Mouse (Mus musculus): Measurements from ENCODE around the gene Chrm1. TPM values are rescaled to one million over a fixed set of nuclear protein-coding genes. Genes with fewer than 3 reads are reported as not detected.

Gene Chrm1
- polyA plus RNA-seq, 1 experiment: not detected

- Histone ChIP-seq H3K79me2 (ENCODE audit: control insufficient read depth, insufficient read depth) (no peaks in the 10 kb centered on the region), H3K4me3 (no peak overlapping the region), H3K36me3 (ENCODE audit: control insufficient read depth, insufficient read depth) (no peaks in the 10 kb centered on the region), H3ac (ENCODE audit: control insufficient read depth, insufficient read length) (no peak overlapping the region), H3K4me2 (ENCODE audit: low read depth) (no peak overlapping the region), H3K27me3 (ENCODE audit: control insufficient read depth, insufficient read depth, insufficient read length) (peaks cover 48% of the 10 kb centered on the region)
- TF ChIP-seq MAX (IDR thresholded peaks at IDR 0.05; ENCODE audit: low read depth) (no peak), MYOG (IDR thresholded peaks at IDR 0.05; ENCODE audit: control insufficient read depth in 1 of 3, insufficient read depth in 1 of 3, insufficient read length in 2 of 3, low read depth in 2 of 3) (no peak), POLR2A (IDR thresholded peaks at IDR 0.05; ENCODE audit: insufficient read length, low read depth) (no peak), SRF (IDR thresholded peaks at IDR 0.05; ENCODE audit: control insufficient read depth, insufficient read length, low read depth) (no peak), E2F4 (IDR thresholded peaks at IDR 0.05; ENCODE audit: insufficient read depth) (no peak), POLR2AphosphoS2 (IDR thresholded peaks at IDR 0.05; ENCODE audit: insufficient read length, low read depth) (no peak), CEBPB (IDR thresholded peaks at IDR 0.05; ENCODE audit: insufficient read depth, poor library complexity, severe bottlenecking) (no peak), REST (IDR thresholded peaks at IDR 0.05; ENCODE audit: insufficient read depth, insufficient read length) (no peak)
These were observed 15.6 kb downstream of the Chrm1 start for GRCm38 (mm10) chr19:8679031-8679779.

GRCm38 (mm10) chr19:8681633-8682362 is 18.2 kb downstream of the Chrm1 start:
- Histone ChIP-seq H3K4me3 (no peak overlapping the region), H3K4me2 (ENCODE audit: low read depth) (no peak overlapping the region), H3K27me3 (ENCODE audit: control insufficient read depth, insufficient read depth, insufficient read length) (peaks cover 33% of the 10 kb centered on the region), H3K36me3 (ENCODE audit: control insufficient read depth, insufficient read depth) (no peaks in the 10 kb centered on the region), H3K79me2 (ENCODE audit: control insufficient read depth, insufficient read depth) (no peaks in the 10 kb centered on the region), H3ac (ENCODE audit: control insufficient read depth, insufficient read length) (no peak overlapping the region)
- TF ChIP-seq MYOG (IDR thresholded peaks at IDR 0.05; ENCODE audit: control insufficient read depth in 1 of 3, insufficient read depth in 1 of 3, insufficient read length in 2 of 3, low read depth in 2 of 3) (no peak), TCF3 (IDR thresholded peaks at IDR 0.05; ENCODE audit: insufficient read length, low read depth) (no peak), POLR2AphosphoS2 (IDR thresholded peaks at IDR 0.05; ENCODE audit: insufficient read length, low read depth) (no peak), E2F4 (IDR thresholded peaks at IDR 0.05; ENCODE audit: insufficient read depth) (no peak), TCF12 (IDR thresholded peaks at IDR 0.05; ENCODE audit: insufficient read depth, poor library complexity, severe bottlenecking) (no peak), CEBPB (IDR thresholded peaks at IDR 0.05; ENCODE audit: insufficient read depth, poor library complexity, severe bottlenecking) (no peak), REST (IDR thresholded peaks at IDR 0.05; ENCODE audit: insufficient read depth, insufficient read length) (no peak), MYOD1 (IDR thresholded peaks at IDR 0.05; ENCODE audit: control insufficient read depth in 1 of 3, insufficient read length in 2 of 3, low read depth in 2 of 3) (no peak), SRF (IDR thresholded peaks at IDR 0.05; ENCODE audit: control insufficient read depth, insufficient read length, low read depth) (no peak)

GRCm38 (mm10) chr19:8682996-8683395 is 19.4 kb downstream of the Chrm1 start:
- Histone ChIP-seq H3ac (ENCODE audit: control insufficient read depth, insufficient read length) (no peak overlapping the region), H3K4me2 (ENCODE audit: low read depth) (no peak overlapping the region), H3K36me3 (ENCODE audit: control insufficient read depth, insufficient read depth) (no peaks in the 10 kb centered on the region), H3K4me3 (no peak overlapping the region), H3K27me3 (ENCODE audit: control insufficient read depth, insufficient read depth, insufficient read length) (peaks cover 22% of the 10 kb centered on the region), H3K79me2 (ENCODE audit: control insufficient read depth, insufficient read depth) (no peaks in the 10 kb centered on the region)
- TF ChIP-seq TCF3 (IDR thresholded peaks at IDR 0.05; ENCODE audit: insufficient read length, low read depth) (no peak), CEBPB (IDR thresholded peaks at IDR 0.05; ENCODE audit: insufficient read depth, poor library complexity, severe bottlenecking) (no peak), MYOG (IDR thresholded peaks at IDR 0.05; ENCODE audit: control insufficient read depth in 1 of 3, insufficient read depth in 1 of 3, insufficient read length in 2 of 3, low read depth in 2 of 3) (no peak), POLR2A (IDR thresholded peaks at IDR 0.05; ENCODE audit: insufficient read length, low read depth) (no peak), POLR2AphosphoS2 (IDR thresholded peaks at IDR 0.05; ENCODE audit: insufficient read length, low read depth) (no peak)

GRCm38 (mm10) chr19:8683627-8684026 is 20.0 kb downstream of the Chrm1 start:
- Histone ChIP-seq H3ac (ENCODE audit: control insufficient read depth, insufficient read length) (no peak overlapping the region), H3K4me2 (ENCODE audit: low read depth) (no peak overlapping the region), H3K36me3 (ENCODE audit: control insufficient read depth, insufficient read depth) (no peaks in the 10 kb centered on the region), H3K79me2 (ENCODE audit: control insufficient read depth, insufficient read depth) (no peaks in the 10 kb centered on the region), H3K27me3 (ENCODE audit: control insufficient read depth, insufficient read depth, insufficient read length) (peaks cover 16% of the 10 kb centered on the region), H3K4me3 (no peak overlapping the region)
- TF ChIP-seq TCF12 (IDR thresholded peaks at IDR 0.05; ENCODE audit: insufficient read depth, poor library complexity, severe bottlenecking) (no peak), USF1 (IDR thresholded peaks at IDR 0.05; ENCODE audit: low read depth) (no peak), E2F4 (IDR thresholded peaks at IDR 0.05; ENCODE audit: insufficient read depth) (no peak), TCF3 (IDR thresholded peaks at IDR 0.05; ENCODE audit: insufficient read length, low read depth) (no peak), MAX (IDR thresholded peaks at IDR 0.05; ENCODE audit: low read depth) (no peak), CEBPB (IDR thresholded peaks at IDR 0.05; ENCODE audit: insufficient read depth, poor library complexity, severe bottlenecking) (no peak), MYOG (IDR thresholded peaks at IDR 0.05; ENCODE audit: control insufficient read depth in 1 of 3, insufficient read depth in 1 of 3, insufficient read length in 2 of 3, low read depth in 2 of 3) (no peak), SRF (IDR thresholded peaks at IDR 0.05; ENCODE audit: control insufficient read depth, insufficient read length, low read depth) (no peak), MYOD1 (IDR thresholded peaks at IDR 0.05; ENCODE audit: control insufficient read depth in 1 of 3, insufficient read length in 2 of 3, low read depth in 2 of 3) (no peak), POLR2A (IDR thresholded peaks at IDR 0.05; ENCODE audit: insufficient read length, low read depth) (no peak), REST (IDR thresholded peaks at IDR 0.05; ENCODE audit: insufficient read depth, insufficient read length) (no peak), POLR2AphosphoS2 (IDR thresholded peaks at IDR 0.05; ENCODE audit: insufficient read length, low read depth) (no peak)

Data from myocyte (in vitro differentiated cells).